Mouse (Mus musculus): Measurements from ENCODE around the gene Ino80.
"Not testable (repeated sequence)": the region's sequence is repeated elsewhere in the genome, so short reads cannot be mapped to it uniquely, and the experiment has no call there.

Gene Ino80

GRCm38 (mm10) chr2:119477571-119478396, at the start of gene Ino80:
Ino80 (minus strand) TSS chr2:119477687.
- DNase-seq: peak; percentile 99

DNA sequence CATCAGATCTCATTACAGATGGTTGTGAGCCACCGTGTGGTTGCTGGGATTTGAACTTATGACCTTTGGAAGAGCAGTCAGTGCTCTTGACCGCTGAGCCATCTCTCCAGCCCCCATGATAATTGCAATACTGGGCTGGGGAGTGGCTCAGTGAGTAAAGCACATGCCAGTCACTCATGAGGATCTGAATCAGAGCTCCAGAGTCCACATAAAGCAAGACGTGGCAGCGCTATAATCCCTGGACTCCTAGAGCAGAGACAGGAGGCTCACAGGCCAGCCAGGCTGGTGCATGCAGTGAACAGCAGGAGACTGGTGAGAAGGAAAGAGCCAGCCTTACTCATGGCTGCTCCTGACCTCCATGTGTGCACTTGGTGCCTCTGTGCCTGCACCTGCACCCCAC, 47.9 kb upstream of the Ino80 start:
- no peak for DNase-seq

DNA sequence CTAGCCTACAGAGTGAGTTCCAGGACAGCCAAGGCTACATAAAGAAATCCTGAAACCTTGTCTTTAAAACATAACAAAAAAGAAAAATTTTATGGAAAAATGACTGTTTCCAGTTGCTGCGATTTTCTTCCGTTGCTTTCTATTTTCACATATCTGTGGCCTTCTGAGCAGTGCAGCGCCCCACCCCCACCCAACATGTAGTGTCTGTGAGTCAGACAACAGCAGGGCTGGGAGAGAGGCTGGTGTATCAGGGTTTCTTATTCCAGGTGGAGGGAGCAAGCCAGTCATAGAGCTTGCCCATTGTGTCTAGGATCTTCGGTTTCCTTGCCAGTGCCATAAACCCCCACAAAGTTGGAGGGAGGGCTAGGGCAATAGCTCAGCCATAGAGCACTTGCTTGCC, 46.3 kb upstream of the Ino80 start:
- no peak for DNase-seq

DNA sequence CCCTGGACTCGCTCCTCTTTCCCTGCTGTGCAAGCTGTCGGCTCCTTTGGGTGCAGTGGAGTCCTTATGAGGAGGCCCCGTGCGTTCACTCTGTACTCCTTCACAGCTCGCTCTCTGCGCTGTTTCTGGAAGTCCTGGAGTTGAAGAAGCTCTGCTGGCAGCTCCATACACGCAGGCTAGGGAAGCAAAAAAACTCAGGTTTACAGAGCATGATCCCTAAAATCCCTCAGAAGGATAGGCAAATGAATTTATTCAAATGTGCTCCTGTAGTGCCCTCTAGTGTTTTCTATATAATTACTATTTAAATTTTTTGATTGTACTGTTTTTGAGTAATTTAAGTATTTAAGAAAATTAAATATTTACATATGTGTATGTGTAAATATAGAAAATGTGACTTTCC, 43.1 kb upstream of the Ino80 start:
- DNase-seq: no peak

- DNase-seq: no peak
Observed at GRCm38 (mm10) chr2:119516811-119517210, 39.3 kb upstream of the Ino80 start.

GRCm38 (mm10) chr2:119514026-119514522, 36.6 kb upstream of the Ino80 start:
- DNase-seq: no peak

DNA sequence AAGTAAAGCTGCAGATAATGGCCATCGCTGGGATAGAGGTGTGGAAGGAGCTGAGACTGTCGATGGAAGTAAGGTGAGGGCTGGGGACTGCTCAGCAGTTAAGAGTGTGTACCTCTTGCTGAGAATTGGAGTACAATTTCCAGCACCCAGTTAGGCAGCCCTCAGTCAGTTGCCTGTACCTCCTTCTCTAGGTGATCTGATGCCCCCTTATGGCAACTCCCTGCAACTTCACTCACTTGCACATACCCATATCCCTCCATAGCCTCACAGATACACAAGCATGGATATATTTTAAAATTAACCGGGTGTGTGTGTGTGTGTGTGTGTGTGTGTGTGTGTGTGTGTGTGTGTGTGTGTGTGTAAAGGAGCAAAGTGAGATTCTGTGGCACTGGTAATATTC, 34.8 kb upstream of the Ino80 start:
- no peak for DNase-seq

DNA sequence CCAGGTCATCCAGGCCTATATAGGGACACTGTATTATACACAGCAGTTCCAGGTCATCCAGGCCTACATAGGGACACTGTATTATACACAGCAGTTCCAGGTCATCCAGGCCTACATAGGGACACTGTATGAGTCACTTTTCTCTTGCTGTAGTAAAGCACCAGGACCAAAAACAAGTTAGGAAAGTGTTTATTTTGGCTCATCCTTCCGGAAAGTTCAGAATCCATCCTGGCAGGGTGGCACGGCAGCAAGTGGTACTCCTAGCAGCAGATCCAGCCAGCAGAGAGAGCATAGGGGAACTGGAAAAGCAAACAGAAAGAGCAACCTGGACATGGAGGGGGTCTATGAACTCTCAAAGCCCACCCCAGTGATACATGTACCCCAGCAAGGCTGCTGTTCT, 33.4 kb upstream of the Ino80 start:
- no peak for DNase-seq

- not testable (repeated sequence) for DNase-seq
Observed at GRCm38 (mm10) chr2:119508518-119508917, 31.0 kb upstream of the Ino80 start.

- DNase-seq: no peak
Observed at GRCm38 (mm10) chr2:119507108-119507507, 29.6 kb upstream of the Ino80 start.

DNA sequence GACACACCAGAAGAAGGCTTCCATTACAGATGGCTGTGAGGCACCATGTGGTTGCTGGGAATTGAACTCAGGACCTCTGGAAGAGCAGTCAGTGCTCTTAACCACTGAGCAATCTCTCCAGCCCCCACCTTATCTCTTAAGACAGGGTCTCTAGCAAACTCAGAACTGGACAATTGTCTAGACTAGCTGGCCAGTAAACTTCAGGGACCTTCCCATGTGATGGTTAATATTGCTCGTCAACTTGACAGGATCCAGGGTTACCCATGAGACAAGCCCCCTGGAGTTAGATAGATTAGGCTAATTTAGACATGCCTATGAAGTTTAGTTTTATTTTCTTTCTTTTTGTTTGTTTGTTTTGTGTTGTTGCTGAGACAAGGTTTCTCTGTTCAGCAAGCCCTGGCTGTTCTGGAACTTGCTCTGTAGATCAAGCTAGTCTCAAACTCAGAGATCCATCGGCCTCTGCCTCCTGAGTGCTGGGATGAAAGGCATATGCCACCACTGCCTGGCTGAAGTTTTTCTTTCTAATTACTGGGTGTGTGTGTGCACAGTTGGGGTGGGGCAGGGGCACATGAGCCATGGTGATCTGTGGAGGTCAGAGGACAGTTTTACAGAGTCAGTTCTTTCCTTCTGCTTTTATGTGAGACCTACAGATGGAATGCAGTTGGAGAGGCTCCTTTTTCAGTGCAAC, 23.6 kb upstream of the Ino80 start:
- no peak for DNase-seq

- no peak for DNase-seq
Observed at GRCm38 (mm10) chr2:119498859-119499258, 21.4 kb upstream of the Ino80 start.

- peak; percentile 6 to 24 for DNase-seq
Observed at GRCm38 (mm10) chr2:119496082-119496481, 18.6 kb upstream of the Ino80 start.

GRCm38 (mm10) chr2:119491953-119492352, 14.5 kb upstream of the Ino80 start:
- peak; percentile 19 to 26 for DNase-seq

GRCm38 (mm10) chr2:119486488-119486887, 9.0 kb upstream of the Ino80 start:
- no peak for DNase-seq

DNA sequence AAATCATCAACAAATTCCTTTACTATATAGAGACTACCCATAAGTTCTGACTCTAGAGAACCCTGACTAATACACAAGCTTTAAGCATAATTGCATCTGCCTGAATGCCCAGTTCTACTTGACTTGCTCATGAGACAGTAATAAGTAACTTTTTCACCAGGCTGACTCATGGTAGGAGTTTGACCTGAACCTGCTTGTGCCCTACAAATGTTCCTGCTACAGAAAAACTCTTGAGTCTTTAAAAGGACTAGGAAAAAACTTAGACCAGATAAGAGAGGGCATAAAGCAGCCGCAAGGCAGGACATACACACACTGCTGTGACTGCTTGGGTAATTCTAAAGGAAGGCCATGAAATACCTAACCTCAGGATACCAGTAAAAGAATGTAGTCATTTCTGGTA, 4.8 kb upstream of the Ino80 start:
- DNase-seq: no peak

- no peak for DNase-seq
Observed at GRCm38 (mm10) chr2:119478397-119478749, 886 bp upstream of the Ino80 start.

DNA sequence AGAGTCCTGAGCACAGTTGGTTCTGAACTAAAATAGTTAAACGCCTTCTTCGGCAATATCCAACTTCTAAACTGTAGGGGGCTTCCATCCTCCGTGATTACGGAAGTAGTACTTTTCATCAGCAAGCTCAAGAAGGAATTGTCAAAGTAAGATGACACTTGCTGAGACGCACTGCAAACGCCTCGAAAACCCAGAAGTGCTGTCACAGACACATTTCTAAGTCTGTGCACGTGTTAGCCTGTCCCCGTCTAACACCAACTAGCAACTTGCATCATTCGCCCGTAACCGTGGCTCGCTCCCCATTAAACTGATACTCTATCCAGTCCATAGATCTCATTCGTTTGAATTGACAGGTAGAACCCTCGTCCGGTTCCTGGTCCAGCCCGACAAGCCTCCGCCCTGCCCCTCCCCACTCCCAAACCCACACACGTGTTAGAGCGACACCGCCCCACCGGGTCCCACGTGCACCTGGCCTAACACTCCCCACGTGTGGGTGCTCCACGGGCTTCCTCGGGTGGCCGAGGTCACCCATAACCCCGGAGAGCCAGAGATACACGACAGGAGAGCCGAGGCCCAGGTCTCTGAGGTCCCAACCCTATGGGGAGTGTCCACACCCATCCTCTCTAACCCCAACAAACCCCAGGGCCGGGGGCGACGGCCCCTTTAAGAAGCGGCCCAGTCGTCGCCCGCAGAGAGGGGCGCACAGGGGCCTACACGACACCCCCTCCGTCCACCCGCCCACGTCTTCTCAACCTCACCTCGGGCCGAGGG, 681 bp downstream of the Ino80 start:
- DNase-seq: peak; percentile 75 to 76

DNA sequence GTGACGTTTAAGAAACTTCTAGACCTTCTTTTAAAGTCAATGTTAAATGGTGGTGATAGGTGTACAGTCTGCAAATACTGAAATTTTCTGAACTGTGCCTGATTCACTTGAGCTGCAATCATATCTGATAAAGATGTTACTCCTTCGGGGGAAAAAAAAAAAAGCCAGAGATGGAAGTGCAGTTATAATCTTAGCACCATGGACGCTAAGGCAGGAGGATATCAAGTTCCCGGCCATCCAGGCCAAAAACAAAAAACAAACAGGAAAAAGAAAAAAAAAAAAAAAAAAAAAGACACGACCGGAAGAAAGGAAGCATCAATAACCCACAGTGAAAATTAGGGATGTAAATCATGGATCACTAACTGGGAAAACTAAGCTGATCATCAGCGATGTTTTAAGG, 1.3 kb downstream of the Ino80 start:
- no peak for DNase-seq

- no peak for DNase-seq
Observed at GRCm38 (mm10) chr2:119463945-119464344, 13.5 kb downstream of the Ino80 start.

- no peak for DNase-seq
Observed at GRCm38 (mm10) chr2:119463114-119463775, 14.2 kb downstream of the Ino80 start.

GRCm38 (mm10) chr2:119461028-119461427, 16.5 kb downstream of the Ino80 start:
- no peak for DNase-seq

GRCm38 (mm10) chr2:119454558-119454957, 22.9 kb downstream of the Ino80 start:
- no peak for DNase-seq

Data from lung, postnatal 4 days (tissue).